Mouse (Mus musculus): ENCODE measurements at regions not wholly inside any gene's neighbourhood (a gene's known extent, or its start where the extent isn't known, plus 50 kb on each side); places are given as distances from the start of the nearest gene placed in this dataset.

DNA sequence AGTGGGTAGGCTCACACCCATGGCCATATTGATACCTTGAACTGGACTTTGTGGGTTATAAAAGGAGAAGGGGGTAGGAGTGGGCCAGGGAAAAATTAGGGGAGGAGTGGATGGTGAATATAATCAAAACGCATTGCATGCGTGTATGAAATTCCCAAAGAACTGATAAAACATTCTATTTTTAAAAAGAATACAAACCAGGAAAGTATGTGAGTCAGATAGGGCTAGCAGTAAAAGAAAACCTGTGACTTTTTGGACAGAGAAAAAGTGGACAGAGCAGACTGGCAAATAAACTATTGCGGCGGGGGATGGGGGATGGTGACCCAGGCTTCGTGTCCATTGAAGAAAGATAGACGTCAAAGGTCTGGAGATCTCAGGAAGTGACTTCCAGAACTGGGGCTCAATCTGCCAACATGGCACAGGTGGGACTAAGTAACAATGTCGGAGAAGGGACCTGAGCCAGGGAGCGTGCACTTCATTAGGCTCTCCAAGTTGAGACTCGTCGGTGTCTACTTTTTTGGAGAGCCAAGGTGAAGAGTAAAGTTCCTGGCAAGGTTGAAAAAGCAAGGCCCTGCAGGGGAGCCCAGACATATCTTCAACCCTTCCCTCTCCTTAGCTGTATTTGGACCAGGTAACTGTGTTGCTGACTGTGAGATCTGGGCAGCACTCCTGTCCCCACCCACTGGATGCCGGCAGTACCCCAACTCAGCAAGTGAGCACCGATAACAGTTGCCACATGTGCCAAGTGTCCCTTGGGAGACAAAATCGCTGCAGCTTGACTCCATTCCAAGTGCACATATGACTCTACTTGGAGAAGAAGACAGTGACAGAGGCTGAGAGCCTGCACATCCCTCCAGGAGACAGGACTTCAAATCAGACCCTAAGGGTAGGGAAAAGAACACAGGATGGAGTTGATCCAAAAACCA, 103.1 kb upstream of the Nfe2l3 start:
- no peak for ATAC-seq (ENCODE audit: insufficient read depth)
- no peaks in the 10 kb centered on the region for H3K9me3 ChIP-seq (ENCODE audit: control insufficient read depth, low read length)
- H3K4me2 ChIP-seq (ENCODE audit: low read depth): no peak overlapping the region
- no peak for DNase-seq (ENCODE audit: low read depth in 3 of 3, low spot score in 3 of 3)
- no peaks in the 10 kb centered on the region for H3K4me1 ChIP-seq (replicated peaks; ENCODE audit: control insufficient read depth in 2 of 2, insufficient read depth in 2 of 2, low read length in 1 of 2)
- H3K9ac ChIP-seq (replicated peaks): no peak overlapping the region
- H3K27ac ChIP-seq: no peak overlapping the region
- H3K27me3 ChIP-seq (ENCODE audit: control insufficient read depth, insufficient read depth, low read length): no peaks in the 10 kb centered on the region
- H3K4me3 ChIP-seq (ENCODE audit: insufficient read depth in 1 of 2, low read depth in 2 of 2, low read length in 2 of 2): no peak overlapping the region
- H3K36me3 ChIP-seq (replicated peaks; ENCODE audit: control insufficient read depth, insufficient read depth, low read depth): no peaks in the 10 kb centered on the region
- no peak for TF ChIP-seq CTCF (IDR thresholded peaks at IDR 0.05; ENCODE audit: low read depth)
- TF ChIP-seq EP300 (IDR thresholded peaks at IDR 0.05; ENCODE audit: low read depth): no peak
- WGBS (ENCODE audit: insufficient replicate concordance): 70% methylated on average over 13 of the region's 13 CpGs

DNA sequence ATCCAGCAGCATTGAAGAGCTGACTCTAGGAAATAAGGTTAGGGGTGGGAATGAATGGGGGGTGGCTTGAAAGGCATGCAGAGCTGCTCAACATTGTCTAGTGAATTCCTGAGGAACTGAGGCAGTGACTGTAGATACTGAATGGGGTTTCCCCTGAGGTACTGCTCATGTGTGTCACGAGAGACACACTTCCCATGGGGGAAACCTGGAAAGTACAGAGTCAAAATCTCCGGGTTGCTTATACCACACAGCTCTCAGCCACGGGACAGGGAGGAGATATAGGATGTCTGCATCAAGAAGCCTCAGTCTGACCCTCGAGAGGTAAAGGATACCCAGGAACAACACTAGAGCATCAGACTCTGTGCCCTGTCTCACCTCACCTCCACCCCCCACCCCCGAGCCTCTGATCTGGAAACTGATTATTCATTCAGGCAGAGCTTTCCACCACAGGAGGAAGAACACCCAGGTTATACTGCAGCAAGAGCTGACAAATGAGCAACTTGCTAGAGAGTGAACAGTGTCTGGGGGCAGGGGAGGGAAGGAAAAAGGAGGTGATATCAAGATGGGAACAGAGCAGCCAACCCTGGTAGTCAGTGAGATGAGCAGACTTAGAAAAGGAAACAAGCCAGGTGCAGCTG, 102.3 kb upstream of the Nfe2l3 start:
- Histone ChIP-seq H3K9me3 (ENCODE audit: control insufficient read depth, low read length) (no peaks in the 10 kb centered on the region), H3K27me3 (ENCODE audit: control insufficient read depth, insufficient read depth, low read length) (no peaks in the 10 kb centered on the region), H3K4me2 (ENCODE audit: low read depth) (no peak overlapping the region), H3K4me3 (ENCODE audit: insufficient read depth in 1 of 2, low read depth in 2 of 2, low read length in 2 of 2) (no peak overlapping the region), H3K36me3 (replicated peaks; ENCODE audit: control insufficient read depth, insufficient read depth, low read depth) (no peaks in the 10 kb centered on the region), H3K9ac (replicated peaks) (no peak overlapping the region), H3K4me1 (replicated peaks; ENCODE audit: control insufficient read depth in 2 of 2, insufficient read depth in 2 of 2, low read length in 1 of 2) (no peaks in the 10 kb centered on the region), H3K27ac (no peak overlapping the region)
- DNase-seq (ENCODE audit: low read depth in 3 of 3, low spot score in 3 of 3) (no peak), ATAC-seq (ENCODE audit: insufficient read depth) (no peak)
- TF ChIP-seq EP300 (IDR thresholded peaks at IDR 0.05; ENCODE audit: low read depth): no peak
- no peak for TF ChIP-seq CTCF (IDR thresholded peaks at IDR 0.05; ENCODE audit: low read depth)
- WGBS (ENCODE audit: insufficient replicate concordance): 28% methylated on average over 5 of the region's 5 CpGs

DNA sequence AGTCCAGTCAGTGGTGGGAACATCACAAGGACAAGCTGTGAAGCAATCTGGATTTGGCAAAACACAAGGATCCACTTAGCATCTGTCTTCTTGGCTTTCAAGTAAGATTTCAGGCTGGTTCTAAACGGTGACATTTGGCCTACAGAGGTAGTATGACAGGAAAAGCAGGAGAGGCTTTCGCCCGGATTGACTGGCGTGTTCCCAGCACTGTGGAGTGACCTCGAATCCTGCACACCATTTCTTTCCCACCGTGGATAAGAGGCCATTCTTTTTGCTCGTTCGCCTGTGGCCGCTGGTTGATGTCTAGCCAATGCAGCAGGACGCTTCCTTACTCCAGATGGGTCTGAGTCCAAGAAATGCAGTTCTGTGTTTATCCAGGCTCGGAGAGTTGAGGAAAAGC, 99.6 kb upstream of the Nfe2l3 start:
- TF ChIP-seq EP300 (IDR thresholded peaks at IDR 0.05; ENCODE audit: low read depth) (no peak), CTCF (IDR thresholded peaks at IDR 0.05; ENCODE audit: low read depth) (no peak)
- ATAC-seq (ENCODE audit: insufficient read depth): no peak

DNA sequence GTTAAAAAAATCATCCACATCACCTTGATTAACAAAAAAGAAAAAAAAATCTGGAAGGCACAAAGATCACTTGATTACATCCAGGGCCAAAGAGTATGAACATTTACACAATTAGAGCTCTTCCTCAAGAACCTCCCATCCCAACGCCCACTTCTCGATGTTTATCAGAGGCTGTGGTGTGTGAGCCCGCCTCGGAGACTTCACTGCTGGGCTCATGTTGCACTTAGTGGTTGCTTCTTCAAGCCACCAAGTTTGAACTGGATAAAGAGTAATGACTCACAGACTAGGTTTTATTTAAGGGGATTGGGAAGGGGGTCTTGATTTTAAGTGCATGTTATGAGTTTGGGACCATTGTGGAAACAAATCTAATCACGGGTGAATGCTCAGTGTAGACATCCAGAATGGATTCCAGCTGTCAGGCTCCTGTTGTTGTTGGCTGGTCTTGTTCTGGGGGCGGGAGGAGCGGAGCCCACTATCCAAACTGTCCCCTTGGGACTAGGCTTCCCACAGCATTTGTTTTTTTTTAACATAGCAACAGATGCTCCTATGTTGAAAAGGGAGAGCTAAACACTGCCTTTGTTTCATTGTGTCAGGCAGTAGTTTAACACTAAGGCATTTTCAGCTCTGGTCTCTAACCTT, 98.6 kb upstream of the Nfe2l3 start:
- H3K4me3 ChIP-seq (ENCODE audit: insufficient read depth in 1 of 2, low read depth in 2 of 2, low read length in 2 of 2): no peak overlapping the region
- no peak overlapping the region for H3K4me2 ChIP-seq (ENCODE audit: low read depth)
- DNase-seq (ENCODE audit: low read depth in 3 of 3, low spot score in 3 of 3) (no peak), ATAC-seq (ENCODE audit: insufficient read depth) (no peak)
- no peak overlapping the region for H3K9ac ChIP-seq (replicated peaks)
- TF ChIP-seq EP300 (IDR thresholded peaks at IDR 0.05; ENCODE audit: low read depth) (no peak), CTCF (IDR thresholded peaks at IDR 0.05; ENCODE audit: low read depth) (no peak)
- no peaks in the 10 kb centered on the region for H3K36me3 ChIP-seq (replicated peaks; ENCODE audit: control insufficient read depth, insufficient read depth, low read depth)
- 36% methylated on average over 7 of the region's 7 CpGs for WGBS (ENCODE audit: insufficient replicate concordance)
- no peaks in the 10 kb centered on the region for H3K4me1 ChIP-seq (replicated peaks; ENCODE audit: control insufficient read depth in 2 of 2, insufficient read depth in 2 of 2, low read length in 1 of 2)
- H3K9me3 ChIP-seq (ENCODE audit: control insufficient read depth, low read length): no peaks in the 10 kb centered on the region
- no peaks in the 10 kb centered on the region for H3K27me3 ChIP-seq (ENCODE audit: control insufficient read depth, insufficient read depth, low read length)
- no peak overlapping the region for H3K27ac ChIP-seq

More for the DNA sequence above, 99.6 kb upstream of the Nfe2l3 start:
- Histone ChIP-seq H3K27ac (no peak overlapping the region), H3K4me2 (ENCODE audit: low read depth) (no peak overlapping the region), H3K4me1 (replicated peaks; ENCODE audit: control insufficient read depth in 2 of 2, insufficient read depth in 2 of 2, low read length in 1 of 2) (no peaks in the 10 kb centered on the region), H3K36me3 (replicated peaks; ENCODE audit: control insufficient read depth, insufficient read depth, low read depth) (no peaks in the 10 kb centered on the region), H3K4me3 (ENCODE audit: insufficient read depth in 1 of 2, low read depth in 2 of 2, low read length in 2 of 2) (no peak overlapping the region), H3K9ac (replicated peaks) (no peak overlapping the region), H3K27me3 (ENCODE audit: control insufficient read depth, insufficient read depth, low read length) (no peaks in the 10 kb centered on the region), H3K9me3 (ENCODE audit: control insufficient read depth, low read length) (no peaks in the 10 kb centered on the region)
- no peak for DNase-seq (ENCODE audit: low read depth in 3 of 3, low spot score in 3 of 3)
- WGBS (ENCODE audit: insufficient replicate concordance): 69% methylated on average over 11 of the region's 11 CpGs

GRCm38 (mm10) chr6:51335314-51335713, 97.2 kb upstream of the Nfe2l3 start:
- no peak overlapping the region for H3K9ac ChIP-seq (replicated peaks)
- H3K36me3 ChIP-seq (replicated peaks; ENCODE audit: control insufficient read depth, insufficient read depth, low read depth): no peaks in the 10 kb centered on the region
- DNase-seq (ENCODE audit: low read depth in 3 of 3, low spot score in 3 of 3) (no peak), ATAC-seq (ENCODE audit: insufficient read depth) (no peak)
- no peaks in the 10 kb centered on the region for H3K27me3 ChIP-seq (ENCODE audit: control insufficient read depth, insufficient read depth, low read length)
- WGBS (ENCODE audit: insufficient replicate concordance): 67% methylated on average over 5 of the region's 5 CpGs
- TF ChIP-seq EP300 (IDR thresholded peaks at IDR 0.05; ENCODE audit: low read depth) (no peak), CTCF (IDR thresholded peaks at IDR 0.05; ENCODE audit: low read depth) (no peak)
- H3K4me3 ChIP-seq (ENCODE audit: insufficient read depth in 1 of 2, low read depth in 2 of 2, low read length in 2 of 2): no peak overlapping the region
- H3K4me2 ChIP-seq (ENCODE audit: low read depth): no peak overlapping the region
- no peaks in the 10 kb centered on the region for H3K9me3 ChIP-seq (ENCODE audit: control insufficient read depth, low read length)
- no peak overlapping the region for H3K27ac ChIP-seq
- no peaks in the 10 kb centered on the region for H3K4me1 ChIP-seq (replicated peaks; ENCODE audit: control insufficient read depth in 2 of 2, insufficient read depth in 2 of 2, low read length in 1 of 2)

All from liver, embryonic 14.5 days (tissue).